Mouse (Mus musculus) cerebellum, adult 2 months (tissue): ENCODE results near the gene Sar1b. TPM values are rescaled to one million over a fixed set of nuclear protein-coding genes. Genes with fewer than 3 reads are reported as not detected.
"Not testable (repeated sequence)": the region's sequence is repeated elsewhere in the genome, so short reads cannot be mapped to it uniquely, and the experiment has no call there.

Experiments
- DNase-seq, 2 experiments: peaks; one replicate each; pipeline ENCODE4 v3.0.0; 2021
- H3K27ac ChIP-seq: fragments of 200-500 bp; 2 replicates; pipeline ENCODE4 v1.5.1; 2012; ENCODE audit warnings: low read length, control low read depth, inconsistent platforms; ENCODE audit not compliant: insufficient read depth
- H3K27me3 ChIP-seq: fragments of 200-500 bp; 2 replicates; pipeline ENCODE4 v1.6.1; 2012; ENCODE audit warnings: inconsistent platforms, mild to moderate bottlenecking, low read length, moderate library complexity; ENCODE audit not compliant: control insufficient read depth, insufficient read depth
- H3K4me1 ChIP-seq: fragments of 200-500 bp; 2 replicates; pipeline ENCODE4 v1.6.1; 2011; ENCODE audit warnings: low read length; ENCODE audit not compliant: control insufficient read depth, insufficient read depth
- H3K4me3 ChIP-seq: fragments of 200-500 bp; replicated peaks from 2 replicates; pipeline ENCODE3; 2011; ENCODE audit warnings: mild to moderate bottlenecking, low read depth, low read length, control low read depth; ENCODE audit not compliant: insufficient read depth
- CTCF ChIP-seq: fragments of 200-500 bp; IDR thresholded peaks from 2 replicates; pipeline ENCODE4 v1.5.1; 2011; ENCODE audit warnings: low read depth, mild to moderate bottlenecking, control low read depth, low read length, moderate library complexity, borderline replicate concordance; ENCODE audit not compliant: insufficient read depth
- POLR2A ChIP-seq: fragments of 200-500 bp; IDR thresholded peaks from 2 replicates; pipeline ENCODE4 v1.6.1; 2011; ENCODE audit warnings: low read length, control low read depth, borderline replicate concordance; ENCODE audit not compliant: insufficient read depth
- WGBS: fragments of 180-500 bp; shearing (Covaris S2); methylation state at CpG from one replicate; pipeline ENCODE4 v1.1.7; 2018; 5-methylcytosine and 5-hydroxymethylcytosine counted together
- polyA plus RNA-seq: library from polyadenylated mRNA; depleted of rRNA; stranded (reverse); fragments of >200 nt; gene quantifications from 2 replicates; pipeline ENCODE4 v1.2.3, GENCODE M21; 2012

Gene Sar1b
- polyA plus RNA-seq, 1 experiment, result 95.1 TPM

DNA sequence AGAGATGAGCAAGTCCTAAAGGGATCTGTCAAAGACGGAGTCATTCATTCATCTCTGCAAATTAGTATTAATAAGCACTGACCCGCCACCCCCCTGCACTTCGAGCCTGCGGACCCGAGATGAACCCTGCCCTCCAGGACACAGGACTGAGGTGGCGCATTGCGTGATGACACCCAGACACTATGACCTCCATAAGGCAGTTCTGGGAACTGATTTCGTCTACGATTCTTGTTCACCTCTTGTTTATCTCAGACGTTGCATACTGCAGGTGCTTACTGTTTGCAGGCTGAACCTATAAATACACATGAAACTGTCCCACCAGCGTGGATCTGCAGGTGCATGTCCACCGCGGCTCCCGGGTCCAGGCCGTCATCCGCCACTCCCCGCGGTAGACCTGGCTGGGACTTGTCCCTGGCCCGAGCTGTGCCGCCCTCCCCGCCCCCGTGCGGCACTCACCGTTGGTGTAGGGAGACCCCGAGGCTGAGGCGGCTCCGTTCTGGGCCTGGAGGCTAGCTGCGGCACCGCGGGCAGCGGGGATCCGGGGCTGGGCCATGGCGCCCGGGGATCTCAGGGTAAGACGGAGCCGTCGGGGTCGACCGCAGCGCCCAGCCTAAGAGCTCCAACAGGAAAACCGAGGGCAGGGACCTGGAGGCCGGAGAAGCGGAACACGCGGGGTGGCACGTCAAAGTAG is 7.7 kb upstream of the Sar1b start:
- Histone ChIP-seq H3K4me1 (no peaks in the 10 kb centered on the region; the same call in 1 of the 2 replicates), H3K4me3 (peak overlapping the region; percentile 95), H3K27ac (peak overlapping the region; percentile 32), H3K27me3 (no peaks in the 10 kb centered on the region)
- no peak for TF ChIP-seq CTCF
- no peak for TF ChIP-seq POLR2A
- DNase-seq, result no peak
- 1% methylated on average over 46 of the region's 46 CpGs for WGBS

DNA sequence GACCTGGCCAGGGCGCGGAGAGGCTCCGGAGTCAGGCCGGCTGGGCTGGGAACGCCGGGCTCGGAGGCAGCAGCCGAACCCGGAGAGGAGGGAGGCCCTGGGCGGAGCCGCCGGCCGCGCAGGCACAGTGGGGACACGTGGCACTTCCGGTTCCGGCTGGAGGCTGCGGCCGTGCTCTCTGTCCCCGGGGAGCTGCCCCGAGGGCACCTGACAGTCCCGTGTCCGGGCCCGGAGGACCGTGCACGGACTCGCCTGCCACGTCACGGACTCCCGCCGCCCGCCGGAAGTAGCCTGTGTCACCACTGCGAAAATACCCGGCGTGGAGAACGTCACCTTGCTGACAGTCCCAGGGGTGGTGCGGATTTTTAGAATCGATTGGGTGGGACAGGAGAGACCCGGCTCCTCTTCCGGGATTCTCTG is 7.1 kb upstream of the Sar1b start:
- DNase-seq, result peak; percentile 92 to 94
- peak; percentile 57 for TF ChIP-seq POLR2A
- no peak for TF ChIP-seq CTCF
- under 1% methylated on average over 41 of the region's 41 CpGs for WGBS

DNA sequence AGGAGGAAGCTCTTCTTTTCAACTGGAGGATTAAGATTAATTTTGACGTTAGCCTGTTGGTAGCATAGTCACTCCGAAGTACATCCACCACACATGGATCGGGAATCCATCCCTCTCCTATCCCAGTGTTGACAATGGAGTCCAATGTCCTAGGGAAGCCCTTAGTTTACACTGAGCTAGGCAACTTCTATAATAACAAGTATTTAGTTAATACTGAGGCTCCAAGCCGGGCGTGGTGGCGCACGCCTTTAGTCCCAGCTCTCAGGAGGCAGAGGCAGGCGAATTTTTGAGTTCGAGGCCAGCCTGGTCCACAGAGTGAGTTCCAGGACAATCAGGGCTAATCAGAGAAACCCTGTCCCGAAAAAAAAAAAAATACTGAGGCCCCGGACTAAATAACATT is 6.5 kb upstream of the Sar1b start:
- WGBS, result 72% methylated on average over 11 of the region's 11 CpGs
- TF ChIP-seq CTCF, result no peak
- no peak for TF ChIP-seq POLR2A
- H3K27me3 ChIP-seq, result no peaks in the 10 kb centered on the region
- DNase-seq, result no peak
- peak overlapping the region; percentile 95 for H3K4me3 ChIP-seq
- H3K4me1 ChIP-seq, result no peaks in the 10 kb centered on the region; the same call in 1 of the 2 replicates
- peak overlapping the region; percentile 94 for H3K27ac ChIP-seq

More for the DNA sequence above, 7.1 kb upstream of the Sar1b start:
- Histone ChIP-seq H3K4me3 (peak overlapping the region; percentile 95), H3K27ac (peak overlapping the region; percentile 94), H3K4me1 (no peaks in the 10 kb centered on the region; the same call in 1 of the 2 replicates), H3K27me3 (no peaks in the 10 kb centered on the region)

DNA sequence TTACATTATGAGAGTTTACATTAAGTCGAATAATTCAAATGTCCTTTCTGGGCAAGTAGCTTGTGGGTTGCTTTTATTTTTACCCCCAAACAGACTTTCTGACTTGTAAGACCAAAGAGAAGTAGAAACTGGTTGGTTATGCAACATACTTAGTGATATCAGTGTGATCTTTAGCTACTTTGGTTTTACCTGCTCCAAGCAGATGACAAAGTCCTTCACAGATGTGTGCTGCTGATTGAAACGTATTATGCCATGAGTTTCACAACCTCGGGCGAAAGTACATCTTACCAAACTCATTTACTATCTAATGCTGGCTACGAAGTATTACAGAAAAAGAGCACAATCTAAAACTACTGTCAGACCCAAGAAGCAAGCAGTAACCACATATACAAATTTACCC is 5.9 kb upstream of the Sar1b start:
- WGBS, result 84% methylated on average over 5 of the region's 5 CpGs
- DNase-seq, result no peak
- H3K4me3 ChIP-seq, result no peak overlapping the region
- TF ChIP-seq POLR2A (no peak), CTCF (no peak)
- H3K4me1 ChIP-seq, result no peaks in the 10 kb centered on the region; the same call in 1 of the 2 replicates
- no peak overlapping the region for H3K27ac ChIP-seq
- no peaks in the 10 kb centered on the region for H3K27me3 ChIP-seq

DNA sequence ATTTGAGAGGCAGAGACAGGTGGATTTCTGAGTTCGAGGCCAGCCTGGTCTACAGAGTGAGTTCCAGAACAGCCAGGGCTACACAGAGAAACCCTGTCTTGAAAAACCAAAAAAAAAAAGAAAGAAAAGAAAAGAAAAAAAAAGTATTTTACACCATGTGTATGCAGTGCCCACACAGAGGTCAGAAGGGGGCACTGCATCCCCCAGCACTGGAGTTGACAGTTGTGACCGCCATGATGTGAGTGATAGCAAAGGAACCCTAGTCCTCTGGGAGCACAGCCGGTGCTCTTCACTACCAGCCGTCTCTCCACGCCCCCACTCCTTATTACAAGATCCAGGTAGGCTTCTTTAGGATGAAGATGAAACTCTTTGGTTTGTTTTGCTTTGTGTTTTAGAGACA is 5.3 kb upstream of the Sar1b start:
- WGBS, result 84% methylated on average over 5 of the region's 5 CpGs
- DNase-seq, H3K27ac ChIP-seq, H3K4me3 ChIP-seq, H3K27me3 ChIP-seq, H3K4me1 ChIP-seq: not testable (repeated sequence)

DNA sequence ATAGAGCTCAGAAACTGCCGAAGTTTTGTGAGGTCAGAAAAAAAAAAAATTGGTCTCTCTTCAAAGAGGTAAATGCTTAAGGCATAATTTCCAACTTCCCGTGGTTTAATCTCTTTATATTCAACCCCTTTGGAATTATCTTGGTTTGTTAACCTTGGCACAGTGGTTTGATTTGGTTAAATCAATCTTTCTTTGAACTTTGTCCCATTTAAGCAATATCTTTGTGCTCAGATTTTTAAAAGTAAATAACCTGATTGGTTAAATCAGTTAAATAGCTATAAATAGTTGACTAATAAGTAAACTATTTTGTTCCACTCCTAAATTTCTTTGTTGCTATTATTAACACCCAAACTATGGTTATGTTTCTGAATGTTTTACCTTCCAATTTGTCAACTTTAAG is 4.2 kb upstream of the Sar1b start:
- Histone ChIP-seq H3K27me3 (no peaks in the 10 kb centered on the region), H3K4me1 (no peaks in the 10 kb centered on the region; the same call in 1 of the 2 replicates), H3K4me3 (no peak overlapping the region), H3K27ac (no peak overlapping the region)
- 84% methylated on average over 2 of the region's 2 CpGs for WGBS
- no peak for DNase-seq
- TF ChIP-seq POLR2A (no peak), CTCF (no peak)

DNA sequence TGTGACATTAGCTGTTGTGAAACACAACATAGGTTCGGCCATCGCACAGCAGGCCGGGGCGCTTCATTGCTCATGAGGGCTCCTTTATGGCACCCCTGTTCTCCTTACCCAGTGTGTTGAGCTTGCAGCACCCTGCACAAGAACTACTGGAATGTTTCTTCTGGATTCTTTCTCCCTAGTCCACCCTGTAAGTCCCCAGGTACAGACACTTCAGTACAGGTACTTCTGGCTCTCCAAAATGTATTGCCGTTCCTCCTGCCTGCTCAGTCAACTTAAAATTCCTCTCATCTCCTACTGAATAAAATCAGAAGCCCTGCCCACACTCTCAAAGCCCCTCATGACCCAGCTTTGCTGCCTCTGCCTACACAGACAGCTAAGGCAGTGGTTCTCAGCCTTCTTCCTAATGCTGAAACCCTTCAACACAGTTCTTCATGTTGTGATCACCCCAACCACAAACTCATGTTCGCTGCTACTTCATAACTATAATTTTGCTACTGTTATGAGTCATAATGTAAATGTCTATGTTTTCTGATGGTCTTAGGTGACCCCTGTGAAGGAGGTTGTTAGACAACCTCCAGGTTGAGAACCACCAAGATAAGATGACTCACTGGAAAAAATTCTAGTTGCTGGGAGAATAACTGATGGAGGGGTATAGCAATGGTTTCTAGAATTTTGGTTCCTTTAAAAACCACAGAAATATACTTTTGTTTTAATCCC is 3.4 kb upstream of the Sar1b start:
- 81% methylated on average over 6 of the region's 6 CpGs for WGBS
- H3K27me3 ChIP-seq, result no peaks in the 10 kb centered on the region
- TF ChIP-seq CTCF (no peak), POLR2A (no peak)
- H3K4me1 ChIP-seq, result no peaks in the 10 kb centered on the region; the same call in 1 of the 2 replicates
- DNase-seq, result no peak
- no peak overlapping the region for H3K27ac ChIP-seq
- H3K4me3 ChIP-seq, result no peak overlapping the region

DNA sequence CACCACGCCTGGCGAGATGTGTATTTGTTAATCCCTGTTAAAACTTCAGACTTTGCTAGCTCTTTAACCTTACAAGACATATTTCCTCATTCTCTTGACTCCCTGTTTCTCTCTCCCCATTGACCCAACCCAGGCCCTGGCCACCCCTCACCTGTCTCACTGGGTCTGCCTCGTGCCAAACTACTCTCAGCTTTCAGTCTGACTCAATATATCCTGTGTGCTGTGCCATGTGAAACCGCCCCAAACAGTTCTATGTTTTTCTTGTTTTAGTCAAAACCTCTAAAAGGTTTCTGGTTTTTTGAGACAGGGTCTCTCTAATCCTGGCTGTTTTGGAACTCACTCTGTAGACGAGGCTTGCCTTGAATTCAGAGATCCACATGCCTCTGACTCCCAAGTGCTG is 2.2 kb upstream of the Sar1b start:
- Histone ChIP-seq H3K27me3 (no peaks in the 10 kb centered on the region), H3K4me1 (no peaks in the 10 kb centered on the region), H3K4me3 (no peak overlapping the region), H3K27ac (no peak overlapping the region)
- no peak for DNase-seq
- WGBS, result 75% methylated on average over 5 of the region's 5 CpGs
- no peak for TF ChIP-seq POLR2A
- TF ChIP-seq CTCF, result no peak
